ENCODE assay signal across 11 mouse cellular contexts in the genomic region with DNA sequence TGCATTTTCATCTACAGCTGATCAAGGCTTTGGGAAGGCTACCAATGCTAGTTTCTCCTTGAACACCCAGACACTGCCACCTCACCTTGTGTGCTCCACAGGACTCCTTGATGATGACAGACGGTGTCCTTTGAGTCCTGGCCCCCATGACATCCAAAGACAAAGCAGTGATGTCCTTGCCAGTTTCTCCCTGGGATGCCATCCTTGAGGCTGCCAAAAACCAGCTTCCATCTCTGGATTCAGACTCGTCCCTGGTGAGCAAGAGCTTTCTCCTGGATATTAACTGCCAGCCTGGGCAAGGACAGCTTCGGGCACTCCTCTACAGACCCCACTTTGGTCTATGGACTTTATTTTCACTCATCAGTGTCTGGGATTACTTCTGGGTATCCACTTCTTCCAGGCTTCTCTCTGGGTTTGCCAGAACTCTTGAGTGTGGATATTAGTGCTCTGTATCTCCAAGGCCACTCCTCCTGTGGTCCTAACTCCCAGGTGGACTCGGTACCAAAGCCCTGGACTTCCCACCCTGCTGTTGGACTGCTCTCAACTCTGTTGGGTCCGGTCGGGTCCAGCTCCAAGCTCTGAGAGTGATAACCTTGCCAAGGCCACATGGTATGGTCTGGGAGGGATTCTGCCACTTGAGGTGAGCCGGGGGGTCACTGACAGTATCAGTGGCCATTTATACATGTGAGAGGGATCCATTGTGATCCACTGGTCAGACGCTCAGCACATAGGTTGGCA. TPM values are rescaled to one million over a fixed set of nuclear protein-coding genes. Genes with fewer than 3 reads are reported as not detected.
A peak's percentile ranks its signal among the peaks of the same experiment; 100 is the strongest.
DNase-seq lines count a peak whose midpoint lies in the region; ATAC-seq lines count a peak whose summit lies in the region.
"Had no signal": no experiment of that assay in that cellular context is flagged by ENCODE, and none has a peak within 500 bp of the region (broad histone marks: within the 10 kb centered on the region; RNA-seq: fewer than 3 reads in every experiment).

No protein-coding gene starts in this region.

- H3K4me1 ChIP-seq in kidney, embryonic 15.5 days = peaks cover 19% of the 10 kb centered on the region
- H3K4me1 ChIP-seq in forebrain, embryonic 16.5 days (replicated peaks; ENCODE audit: control insufficient read depth, insufficient read depth, low read length) = peaks cover 19% of the 10 kb centered on the region
- H3K4me1 ChIP-seq in midbrain, embryonic 13.5 days (replicated peaks) = peaks cover 29% of the 10 kb centered on the region

- no peak for DNase-seq in kidney, adult 9 months
- DNase-seq in cerebellum, adult 8-10 months = peak; percentile 48
- no peak for DNase-seq in urinary bladder, postnatal 14 days (ENCODE audit: low spot score)
- no peak for DNase-seq in urinary bladder, postnatal 4 days (ENCODE audit: low spot score in 2 of 2)
- DNase-seq in heart, postnatal 10 days = no peak
- DNase-seq: thymus, adult 18-20 months had no signal

- peak overlapping the region; percentile 83; the same call in 1 of the 2 replicates for H3K4me3 ChIP-seq in kidney, embryonic 15.5 days (replicated peaks)
- H3K4me3 ChIP-seq in forebrain, embryonic 16.5 days (replicated peaks; ENCODE audit: low read length) = no peak overlapping the region
- H3K4me3 ChIP-seq in midbrain, embryonic 13.5 days (replicated peaks) = peak overlapping the region; percentile 94; the same call in 1 of the 2 replicates

- 0 out of 2 replicates have a peak overlapping the region, but pooled peaks have one; percentile 77 for H3K9ac ChIP-seq in kidney, embryonic 15.5 days
- no peak overlapping the region for H3K9ac ChIP-seq in forebrain, embryonic 16.5 days (replicated peaks; ENCODE audit: low read depth, low read length)
- no peak overlapping the region for H3K9ac ChIP-seq in midbrain, embryonic 13.5 days (replicated peaks)

- no peak for ATAC-seq in kidney, embryonic 15.5 days (replicated peaks; ENCODE audit: low FRiP score)
- ATAC-seq in forebrain, embryonic 16.5 days = no peak
- ATAC-seq in midbrain, embryonic 13.5 days = no peak

- no peak overlapping the region for H3K27ac ChIP-seq in kidney, embryonic 15.5 days
- no peak overlapping the region for H3K27ac ChIP-seq in forebrain, embryonic 16.5 days (ENCODE audit: low read length)
- H3K27ac ChIP-seq in midbrain, embryonic 13.5 days = no peak overlapping the region

- 87% methylated on average over 8 of the region's 8 CpGs for WGBS in kidney, embryonic 15.5 days
- 91% methylated on average over 8 of the region's 8 CpGs for WGBS in forebrain, embryonic 16.5 days
- 87% methylated on average over 8 of the region's 8 CpGs for WGBS in midbrain, embryonic 13.5 days

- intact Hi-C loops in heart, postnatal 10 days (cut with DNase I) = loop anchor here (2.0 kb wide), 1 partner anchor 47 kb away; the partner anchor contains the start of gene Rogdi

- no peaks in the 10 kb centered on the region for H3K27me3 ChIP-seq in kidney, embryonic 15.5 days
- H3K27me3 ChIP-seq in forebrain, embryonic 16.5 days (replicated peaks; ENCODE audit: control insufficient read depth, insufficient read depth, low read length) = no peaks in the 10 kb centered on the region
- no peaks in the 10 kb centered on the region for H3K27me3 ChIP-seq in midbrain, embryonic 13.5 days

- peak overlapping the region; percentile 72 for H3K4me2 ChIP-seq in kidney, embryonic 15.5 days
- H3K4me2 ChIP-seq in forebrain, embryonic 16.5 days (ENCODE audit: low read length) = peak overlapping the region; percentile 85
- peak overlapping the region; percentile 81; the same call in 1 of the 2 replicates for H3K4me2 ChIP-seq in midbrain, embryonic 13.5 days (replicated peaks)

- H3K9me3 ChIP-seq in kidney, embryonic 15.5 days (replicated peaks) = no peaks in the 10 kb centered on the region
- H3K9me3 ChIP-seq in forebrain, embryonic 16.5 days (ENCODE audit: control insufficient read depth, low read length) = no peaks in the 10 kb centered on the region
- H3K9me3 ChIP-seq in midbrain, embryonic 13.5 days = no peaks in the 10 kb centered on the region

- no peaks in the 10 kb centered on the region for H3K36me3 ChIP-seq in kidney, embryonic 15.5 days
- H3K36me3 ChIP-seq in forebrain, embryonic 16.5 days (ENCODE audit: control insufficient read depth, insufficient read depth) = no peaks in the 10 kb centered on the region
- H3K36me3 ChIP-seq in midbrain, embryonic 13.5 days = peaks cover 10% of the 10 kb centered on the region

RNA-seq across cellular contexts. Expression of gene Anks3, which starts 1.6 kb away (rescaled TPM):
- polyA plus RNA-seq in kidney, embryonic 15.5 days (2015; fragmentation: Nextera tagmentation; extraction: Ambion mirVana) = 59.7 and 69.3 TPM in 2 replicates
- 74.5 and 85.7 TPM in 2 replicates for polyA plus RNA-seq in forebrain, embryonic 16.5 days (2015; fragmentation: Nextera tagmentation; extraction: Ambion mirVana)
- polyA plus RNA-seq in midbrain, embryonic 13.5 days (2015; fragmentation: Nextera tagmentation; extraction: Ambion mirVana) = 79.1 and 85.4 TPM in 2 replicates
- total RNA-seq in heart, postnatal 10 days (2021) = 10 to 100 TPM; 19.7 to 20.8 TPM

RNA-seq across cellular contexts. Expression of gene Nudt16l1, which starts 27.0 kb away (rescaled TPM):
- 151 and 155 TPM in 2 replicates for polyA plus RNA-seq in kidney, embryonic 15.5 days (2015; fragmentation: Nextera tagmentation; extraction: Ambion mirVana)
- polyA plus RNA-seq in forebrain, embryonic 16.5 days (2015; fragmentation: Nextera tagmentation; extraction: Ambion mirVana) = 139 and 148 TPM in 2 replicates
- 130 and 131 TPM in 2 replicates for polyA plus RNA-seq in midbrain, embryonic 13.5 days (2015; fragmentation: Nextera tagmentation; extraction: Ambion mirVana)
- 10 to 100 TPM; 40.5 to 43.9 TPM for total RNA-seq in heart, postnatal 10 days (2021)

RNA-seq across cellular contexts. Expression of gene Sept12, which starts 32.1 kb away (rescaled TPM):
- polyA plus RNA-seq in kidney, embryonic 15.5 days (2015; fragmentation: Nextera tagmentation; extraction: Ambion mirVana) = not detected in 2 replicates
- not detected in 2 replicates for polyA plus RNA-seq in forebrain, embryonic 16.5 days (2015; fragmentation: Nextera tagmentation; extraction: Ambion mirVana)
- not detected in 2 replicates for polyA plus RNA-seq in midbrain, embryonic 13.5 days (2015; fragmentation: Nextera tagmentation; extraction: Ambion mirVana)
- not detected for total RNA-seq in heart, postnatal 10 days (2021)
- total RNA-seq: granulocyte monocyte progenitor cell, adult 5-6 weeks; layer of hippocampus, postnatal 25 days had no signal

RNA-seq across cellular contexts. Expression of gene Smim22, which starts 41.5 kb away (rescaled TPM):
- polyA plus RNA-seq in kidney, embryonic 15.5 days (2015; fragmentation: Nextera tagmentation; extraction: Ambion mirVana) = 11.2 and 13.7 TPM in 2 replicates
- 1.3 TPM in 1 of 2 replicates, not detected in the other for polyA plus RNA-seq in forebrain, embryonic 16.5 days (2015; fragmentation: Nextera tagmentation; extraction: Ambion mirVana)
- 0.81 TPM in 1 of 2 replicates, not detected in the other for polyA plus RNA-seq in midbrain, embryonic 13.5 days (2015; fragmentation: Nextera tagmentation; extraction: Ambion mirVana)
- not detected for total RNA-seq in heart, postnatal 10 days (2021)
- total RNA-seq: granulocyte monocyte progenitor cell, adult 5-6 weeks; layer of hippocampus, postnatal 25 days had no signal

RNA-seq across cellular contexts. Expression of gene Rogdi, which starts 47.8 kb away (rescaled TPM):
- polyA plus RNA-seq in kidney, embryonic 15.5 days (2015; fragmentation: Nextera tagmentation; extraction: Ambion mirVana) = 93.5 and 101 TPM in 2 replicates
- polyA plus RNA-seq in forebrain, embryonic 16.5 days (2015; fragmentation: Nextera tagmentation; extraction: Ambion mirVana) = 83.1 and 114 TPM in 2 replicates
- polyA plus RNA-seq in midbrain, embryonic 13.5 days (2015; fragmentation: Nextera tagmentation; extraction: Ambion mirVana) = 137 and 139 TPM in 2 replicates
- 10 to 100 TPM; 21.7 to 25.7 TPM for total RNA-seq in heart, postnatal 10 days (2021)
